Mouse (Mus musculus): ENCODE measurements around the gene Sult2a8. TPM values are rescaled to one million over a fixed set of nuclear protein-coding genes. Genes with fewer than 3 reads are reported as not detected.

Sult2a8 gene
- polyA plus RNA-seq (2012; rRNA removed), result not detected in 2 replicates

DNA sequence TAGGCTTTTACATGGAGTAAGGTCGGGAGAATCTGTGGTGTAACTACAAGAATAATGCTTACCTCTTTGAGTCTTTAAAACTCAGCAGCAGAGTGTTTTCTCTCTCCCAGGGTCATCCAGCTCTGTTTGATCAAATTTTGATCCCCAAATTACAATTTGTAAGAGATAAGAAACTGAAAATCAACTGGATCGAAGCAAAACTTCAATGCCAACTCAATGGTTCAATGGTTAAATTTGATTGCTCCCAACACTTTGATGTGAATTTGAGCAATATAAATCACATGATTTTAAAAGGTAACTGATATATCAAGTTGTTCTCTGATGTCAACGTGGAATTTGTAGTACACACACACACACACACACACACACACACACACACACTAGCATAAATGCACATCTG, at the start of gene Sult2a8:
TSS of gene Sult2a8 (minus strand) at position 236 of the 400 bp plus-strand sequence.

GRCm38 (mm10) chr7:14494130-14494529, 47.6 kb upstream of the Sult2a8 start, which contains the start of gene Sult2a7:
Gene Sult2a7 (minus strand): TSS chr7:14494230.

Other genes starting within 250 kb of the Sult2a8 start
- gene Sult2a6, start 191.9 kb downstream of the Sult2a8 start, polyA plus RNA-seq (2012; rRNA removed), result not detected in 2 replicates
- not detected in 2 replicates for gene Obox8, start 113.2 kb downstream of the Sult2a8 start, polyA plus RNA-seq (2012; rRNA removed)
- gene Sult2a7, start 47.5 kb upstream of the Sult2a8 start, polyA plus RNA-seq (2012; rRNA removed), result not detected in 2 replicates
- gene Vmn1r90, start 116.7 kb upstream of the Sult2a8 start, polyA plus RNA-seq (2012; rRNA removed), result 0.02 and 0.08 TPM in 2 replicates
- gene Obox7, start 212.7 kb upstream of the Sult2a8 start, polyA plus RNA-seq (2012; rRNA removed), result 0.51 and 0.64 TPM in 2 replicates